Mouse (Mus musculus): ENCODE measurements around the gene Lrrc56.

Gene Lrrc56

GRCm38 (mm10) chr7:141192776-141193347, 1.1 kb upstream of the Lrrc56 start:
- peak; percentile 32 for DNase-seq

- peak; percentile 47 for DNase-seq
Observed at GRCm38 (mm10) chr7:141193348-141193856, 555 bp upstream of the Lrrc56 start.

GRCm38 (mm10) chr7:141194409-141194808, 452 bp downstream of the Lrrc56 start:
- DNase-seq: no peak

GRCm38 (mm10) chr7:141194830-141195229, 873 bp downstream of the Lrrc56 start:
- peak; percentile 74 for DNase-seq

- no peak for DNase-seq
Observed at GRCm38 (mm10) chr7:141195754-141196153, 1.8 kb downstream of the Lrrc56 start.

GRCm38 (mm10) chr7:141196619-141197282, 2.8 kb downstream of the Lrrc56 start:
- no peak for DNase-seq

- DNase-seq: no peak
Observed at GRCm38 (mm10) chr7:141198121-141198520, 4.2 kb downstream of the Lrrc56 start.

GRCm38 (mm10) chr7:141204546-141204945, 10.6 kb downstream of the Lrrc56 start:
- no peak for DNase-seq

GRCm38 (mm10) chr7:141205504-141205903, 11.5 kb downstream of the Lrrc56 start:
- no peak for DNase-seq

GRCm38 (mm10) chr7:141206182-141206937, 12.4 kb downstream of the Lrrc56 start:
- no peak for DNase-seq

- no peak for DNase-seq
Observed at GRCm38 (mm10) chr7:141209526-141209925, 15.6 kb downstream of the Lrrc56 start.

GRCm38 (mm10) chr7:141210137-141210536, 16.2 kb downstream of the Lrrc56 start:
- DNase-seq: no peak

GRCm38 (mm10) chr7:141210606-141211131, 16.7 kb downstream of the Lrrc56 start:
- DNase-seq: no peak

GRCm38 (mm10) chr7:141213133-141213532, 19.2 kb downstream of the Lrrc56 start:
- no peak for DNase-seq

GRCm38 (mm10) chr7:141213605-141214235, 19.8 kb downstream of the Lrrc56 start, which contains the start of gene Lmntd2:
Lmntd2 (minus strand) TSS chr7:141214080.
- no peak for DNase-seq

- no peak for DNase-seq
Observed at GRCm38 (mm10) chr7:141214310-141214709, 20.4 kb downstream of the Lrrc56 start.

GRCm38 (mm10) chr7:141215101-141215879, 21.3 kb downstream of the Lrrc56 start, which contains the start of gene Rassf7:
Rassf7 (plus strand) TSS chr7:141215860.
- DNase-seq: peak; percentile 82

- no peak for DNase-seq
Observed at GRCm38 (mm10) chr7:141215880-141216733, 22.1 kb downstream of the Lrrc56 start.

- DNase-seq: no peak
Observed at GRCm38 (mm10) chr7:141216894-141217293, 22.9 kb downstream of the Lrrc56 start.

GRCm38 (mm10) chr7:141217343-141218013, 23.5 kb downstream of the Lrrc56 start:
- DNase-seq: no peak
